Mouse (Mus musculus) heart, embryonic 13.5 days (tissue): ENCODE data around the gene Pogz. TPM values are rescaled to one million over a fixed set of nuclear protein-coding genes. Genes with fewer than 3 reads are reported as not detected.

Source experiments
- polyA plus RNA-seq: library from polyadenylated mRNA; unstranded; fragments of >200 nt; fragmentation: Nextera tagmentation; extraction: Ambion mirVana; gene quantifications from 2 replicates; pipeline ENCODE4 v1.2.1, GENCODE M21; 2015

Gene Pogz
- polyA plus RNA-seq, 1 experiment from 2014 or later = 9.3 TPM

Other genes starting within 250 kb of the Pogz start
- gene Gm10972, start 194.5 kb upstream of the Pogz start, polyA plus RNA-seq = not detected in 2 replicates
- gene Tuft1, start 178.7 kb upstream of the Pogz start, polyA plus RNA-seq = 5.9 and 6.4 TPM in 2 replicates
- gene Selenbp2, start 144.0 kb upstream of the Pogz start, polyA plus RNA-seq = 1.3 and 1.7 TPM in 2 replicates
- 2.2 and 2.3 TPM in 2 replicates for gene Cgn, start 51.1 kb upstream of the Pogz start, polyA plus RNA-seq
- gene Psmb4, start 49.4 kb downstream of the Pogz start, polyA plus RNA-seq = 242 and 287 TPM in 2 replicates
- gene Selenbp1, start 95.5 kb downstream of the Pogz start, polyA plus RNA-seq = 50.9 and 63.2 TPM in 2 replicates
- 5.4 and 6.3 TPM in 2 replicates for gene Rfx5, start 116.5 kb downstream of the Pogz start, polyA plus RNA-seq
- gene Pi4kb, start 137.2 kb downstream of the Pogz start, polyA plus RNA-seq = 14.0 and 17.6 TPM in 2 replicates
- gene Zfp687, start 177.9 kb downstream of the Pogz start, polyA plus RNA-seq = 14.3 and 17.4 TPM in 2 replicates
- 198 and 214 TPM in 2 replicates for gene Psmd4, start 205.0 kb downstream of the Pogz start, polyA plus RNA-seq